Mouse (Mus musculus): ENCODE measurements around the gene Decr2. TPM values are rescaled to one million over a fixed set of nuclear protein-coding genes. Genes with fewer than 3 reads are reported as not detected.
A peak's percentile ranks its signal among the peaks of the same experiment; 100 is the strongest.

The Decr2 gene
- polyA plus RNA-seq, 1 experiment from 2014 or later: 46.9 TPM

GRCm38 (mm10) chr17:26068024-26068830, 21.9 kb downstream of the Decr2 start:
- Histone ChIP-seq H3K4me3 (ENCODE audit: low read length) (peak overlapping the region; percentile 61), H3K27me3 (ENCODE audit: insufficient read depth, low read length) (no peaks in the 10 kb centered on the region), H3K4me1 (ENCODE audit: insufficient read depth, low read length) (peaks cover 34% of the 10 kb centered on the region), H3K4me2 (replicated peaks; ENCODE audit: low read depth, low read length) (peak overlapping the region; percentile 91), H3K36me3 (ENCODE audit: insufficient read depth, low read length) (no peaks in the 10 kb centered on the region), H3K27ac (ENCODE audit: low read length) (no peak overlapping the region; the same call in 1 of the 2 replicates), H3K9ac (replicated peaks; ENCODE audit: low read length) (peak overlapping the region; percentile 81), H3K9me3 (ENCODE audit: low read length) (no peaks in the 10 kb centered on the region)
- peak; percentile 29 for ATAC-seq (ENCODE audit: low FRiP score, low TSS enrichment)
- WGBS: under 1% methylated on average over 44 of the region's 44 CpGs

- peak overlapping the region; percentile 61 for H3K4me3 ChIP-seq (ENCODE audit: low read length)
- H3K4me1 ChIP-seq (ENCODE audit: insufficient read depth, low read length): peaks cover 34% of the 10 kb centered on the region
- H3K27ac ChIP-seq (ENCODE audit: low read length): no peak overlapping the region
- H3K36me3 ChIP-seq (ENCODE audit: insufficient read depth, low read length): no peaks in the 10 kb centered on the region
- H3K27me3 ChIP-seq (ENCODE audit: insufficient read depth, low read length): no peaks in the 10 kb centered on the region
- no peak for ATAC-seq (ENCODE audit: low FRiP score, low TSS enrichment)
- peak overlapping the region; percentile 91 for H3K4me2 ChIP-seq (replicated peaks; ENCODE audit: low read depth, low read length)
- no peak overlapping the region for H3K9ac ChIP-seq (replicated peaks; ENCODE audit: low read length)
- no peaks in the 10 kb centered on the region for H3K9me3 ChIP-seq (ENCODE audit: low read length)
- WGBS: 85% methylated on average over 7 of the region's 7 CpGs
These were observed 23.6 kb downstream of the Decr2 start for GRCm38 (mm10) chr17:26066488-26067020.

GRCm38 (mm10) chr17:26064916-26065315, 25.2 kb downstream of the Decr2 start:
- no peak overlapping the region for H3K4me3 ChIP-seq (ENCODE audit: low read length)
- no peak overlapping the region for H3K4me2 ChIP-seq (replicated peaks; ENCODE audit: low read depth, low read length)
- ATAC-seq (ENCODE audit: low FRiP score, low TSS enrichment): no peak
- 67% methylated on average over 6 of the region's 6 CpGs for WGBS
- no peaks in the 10 kb centered on the region for H3K36me3 ChIP-seq (ENCODE audit: insufficient read depth, low read length)
- 0 out of 2 replicates have a peak overlapping the region, but pooled peaks have one; percentile 2 for H3K9ac ChIP-seq (replicated peaks; ENCODE audit: low read length)
- no peaks in the 10 kb centered on the region for H3K27me3 ChIP-seq (ENCODE audit: insufficient read depth, low read length)
- no peaks in the 10 kb centered on the region for H3K9me3 ChIP-seq (ENCODE audit: low read length)
- H3K27ac ChIP-seq (ENCODE audit: low read length): peak overlapping the region; percentile 40; the same call in 1 of the 2 replicates
- peaks cover 31% of the 10 kb centered on the region for H3K4me1 ChIP-seq (ENCODE audit: insufficient read depth, low read length)

GRCm38 (mm10) chr17:26057787-26058567, 32.2 kb downstream of the Decr2 start:
- no peak for ATAC-seq (ENCODE audit: low FRiP score, low TSS enrichment)
- H3K4me3 ChIP-seq (ENCODE audit: low read length): no peak overlapping the region
- H3K27me3 ChIP-seq (ENCODE audit: insufficient read depth, low read length): no peaks in the 10 kb centered on the region
- H3K9ac ChIP-seq (replicated peaks; ENCODE audit: low read length): no peak overlapping the region
- H3K36me3 ChIP-seq (ENCODE audit: insufficient read depth, low read length): 0 out of 2 replicates have a peak, but pooled peaks cover 4% of the 10 kb centered on the region
- peaks cover 38% of the 10 kb centered on the region for H3K4me1 ChIP-seq (ENCODE audit: insufficient read depth, low read length)
- H3K27ac ChIP-seq (ENCODE audit: low read length): no peak overlapping the region
- WGBS: 64% methylated on average over 9 of the region's 9 CpGs
- no peak overlapping the region for H3K4me2 ChIP-seq (replicated peaks; ENCODE audit: low read depth, low read length)
- H3K9me3 ChIP-seq (ENCODE audit: low read length): no peaks in the 10 kb centered on the region

- Histone ChIP-seq H3K9me3 (ENCODE audit: low read length) (no peaks in the 10 kb centered on the region), H3K4me3 (ENCODE audit: low read length) (no peak overlapping the region), H3K4me2 (replicated peaks; ENCODE audit: low read depth, low read length) (no peak overlapping the region), H3K36me3 (ENCODE audit: insufficient read depth, low read length) (0 out of 2 replicates have a peak, but pooled peaks cover 4% of the 10 kb centered on the region), H3K27ac (ENCODE audit: low read length) (no peak overlapping the region), H3K27me3 (ENCODE audit: insufficient read depth, low read length) (no peaks in the 10 kb centered on the region), H3K9ac (replicated peaks; ENCODE audit: low read length) (no peak overlapping the region), H3K4me1 (ENCODE audit: insufficient read depth, low read length) (peaks cover 38% of the 10 kb centered on the region)
- 59% methylated on average over 8 of the region's 8 CpGs for WGBS
- ATAC-seq (ENCODE audit: low FRiP score, low TSS enrichment): no peak
These were observed 32.9 kb downstream of the Decr2 start for GRCm38 (mm10) chr17:26057278-26057677.

- H3K27me3 ChIP-seq (ENCODE audit: insufficient read depth, low read length): no peaks in the 10 kb centered on the region
- peak overlapping the region; percentile 85 for H3K27ac ChIP-seq (ENCODE audit: low read length)
- H3K4me2 ChIP-seq (replicated peaks; ENCODE audit: low read depth, low read length): peak overlapping the region; percentile 13; the same call in 1 of the 2 replicates
- peak; percentile 66; the same call in 1 of the 2 replicates for ATAC-seq (ENCODE audit: low FRiP score, low TSS enrichment)
- no peak overlapping the region for H3K4me3 ChIP-seq (ENCODE audit: low read length)
- H3K4me1 ChIP-seq (ENCODE audit: insufficient read depth, low read length): peaks cover 38% of the 10 kb centered on the region
- 0 out of 2 replicates have a peak, but pooled peaks cover 4% of the 10 kb centered on the region for H3K36me3 ChIP-seq (ENCODE audit: insufficient read depth, low read length)
- H3K9me3 ChIP-seq (ENCODE audit: low read length): no peaks in the 10 kb centered on the region
- no peak overlapping the region for H3K9ac ChIP-seq (replicated peaks; ENCODE audit: low read length)
- 30% methylated on average over 6 of the region's 6 CpGs for WGBS
These were observed 35.0 kb downstream of the Decr2 start for GRCm38 (mm10) chr17:26055164-26055563.

- Histone ChIP-seq H3K4me3 (ENCODE audit: low read length) (no peak overlapping the region), H3K36me3 (ENCODE audit: insufficient read depth, low read length) (0 out of 2 replicates have a peak, but pooled peaks cover 4% of the 10 kb centered on the region), H3K27me3 (ENCODE audit: insufficient read depth, low read length) (no peaks in the 10 kb centered on the region), H3K4me1 (ENCODE audit: insufficient read depth, low read length) (peaks cover 38% of the 10 kb centered on the region), H3K27ac (ENCODE audit: low read length) (peak overlapping the region; percentile 85), H3K9ac (replicated peaks; ENCODE audit: low read length) (no peak overlapping the region; the same call in 1 of the 2 replicates), H3K9me3 (ENCODE audit: low read length) (no peaks in the 10 kb centered on the region), H3K4me2 (replicated peaks; ENCODE audit: low read depth, low read length) (peak overlapping the region; percentile 13; the same call in 1 of the 2 replicates)
- peak; percentile 90 for ATAC-seq (ENCODE audit: low FRiP score, low TSS enrichment)
- 27% methylated on average over 17 of the region's 17 CpGs for WGBS
These were observed 35.8 kb downstream of the Decr2 start for GRCm38 (mm10) chr17:26054133-26054845.

GRCm38 (mm10) chr17:26052706-26053105, 37.4 kb downstream of the Decr2 start:
- Histone ChIP-seq H3K4me1 (ENCODE audit: insufficient read depth, low read length) (peaks cover 36% of the 10 kb centered on the region), H3K4me3 (ENCODE audit: low read length) (no peak overlapping the region), H3K36me3 (ENCODE audit: insufficient read depth, low read length) (no peaks in the 10 kb centered on the region), H3K9me3 (ENCODE audit: low read length) (no peaks in the 10 kb centered on the region), H3K4me2 (replicated peaks; ENCODE audit: low read depth, low read length) (no peak overlapping the region), H3K27me3 (ENCODE audit: insufficient read depth, low read length) (no peaks in the 10 kb centered on the region), H3K27ac (ENCODE audit: low read length) (no peak overlapping the region), H3K9ac (replicated peaks; ENCODE audit: low read length) (no peak overlapping the region)
- no peak for ATAC-seq (ENCODE audit: low FRiP score, low TSS enrichment)
- WGBS: 94% methylated on average over 4 of the region's 4 CpGs

- no peak overlapping the region for H3K4me2 ChIP-seq (replicated peaks; ENCODE audit: low read depth, low read length)
- ATAC-seq (ENCODE audit: low FRiP score, low TSS enrichment): no peak
- no peaks in the 10 kb centered on the region for H3K36me3 ChIP-seq (ENCODE audit: insufficient read depth, low read length)
- H3K9ac ChIP-seq (replicated peaks; ENCODE audit: low read length): no peak overlapping the region
- H3K27me3 ChIP-seq (ENCODE audit: insufficient read depth, low read length): no peaks in the 10 kb centered on the region
- no peak overlapping the region for H3K4me3 ChIP-seq (ENCODE audit: low read length)
- 87% methylated on average over 4 of the region's 4 CpGs for WGBS
- H3K27ac ChIP-seq (ENCODE audit: low read length): no peak overlapping the region
- H3K9me3 ChIP-seq (ENCODE audit: low read length): no peaks in the 10 kb centered on the region
- H3K4me1 ChIP-seq (ENCODE audit: insufficient read depth, low read length): peaks cover 33% of the 10 kb centered on the region
These were observed 38.1 kb downstream of the Decr2 start for GRCm38 (mm10) chr17:26052074-26052473.

Measured in kidney, embryonic 16.5 days (tissue).